Mouse (Mus musculus) hindbrain, embryonic 13.5 days (tissue): ENCODE data around the gene Rbfox2. TPM values are rescaled to one million over a fixed set of nuclear protein-coding genes. Genes with fewer than 3 reads are reported as not detected.

Experiments
- ATAC-seq: fragments of 200-750 bp; cut with Nextera tagmentation; 2 replicates; pipeline ENCODE4 v1.8.0; 2017; ENCODE audit warnings: moderate TSS enrichment; ENCODE audit not compliant: low FRiP score
- H3K27ac ChIP-seq: fragments of 300-500 bp; sonication (generic); 2 replicates; pipeline ENCODE4 v1.5.1; 2015; ENCODE audit warnings: inconsistent platforms, mild to moderate bottlenecking, moderate library complexity
- H3K27me3 ChIP-seq: fragments of 300-500 bp; sonication (generic); 2 replicates; pipeline ENCODE4 v1.6.1; 2015; ENCODE audit warnings: mild to moderate bottlenecking, inconsistent platforms
- H3K36me3 ChIP-seq: fragments of 300-500 bp; sonication (generic); 2 replicates; pipeline ENCODE4 v1.6.1; 2015; ENCODE audit warnings: mild to moderate bottlenecking, inconsistent platforms
- H3K4me1 ChIP-seq: fragments of 300-500 bp; sonication (generic); replicated peaks from 2 replicates; pipeline ENCODE4 v1.6.1; 2015; ENCODE audit warnings: inconsistent platforms
- H3K4me2 ChIP-seq: fragments of 300-500 bp; sonication (generic); 2 replicates; pipeline ENCODE4 v1.6.1; 2015; ENCODE audit warnings: inconsistent platforms, mild to moderate bottlenecking, moderate library complexity
- H3K4me3 ChIP-seq: fragments of 300-500 bp; sonication (generic); 2 replicates; pipeline ENCODE4 v1.5.1; 2015; ENCODE audit warnings: mild to moderate bottlenecking, inconsistent platforms
- H3K9ac ChIP-seq: fragments of 300-500 bp; sonication (generic); 2 replicates; pipeline ENCODE4 v1.6.1; 2015; ENCODE audit warnings: mild to moderate bottlenecking, inconsistent platforms
- H3K9me3 ChIP-seq: fragments of 300-500 bp; sonication (generic); 2 replicates; pipeline ENCODE4 v1.6.1; 2016; ENCODE audit warnings: inconsistent platforms
- WGBS: fragments of 180-500 bp; shearing (Covaris S2); methylation state at CpG from one replicate; pipeline ENCODE4 v1.1.7; 2015; 5-methylcytosine and 5-hydroxymethylcytosine counted together
- polyA plus RNA-seq: library from polyadenylated mRNA; unstranded; fragments of >200 nt; fragmentation: Nextera tagmentation; extraction: Ambion mirVana; gene quantifications from 2 replicates; pipeline ENCODE4 v1.2.1, GENCODE M21; 2015

Gene Rbfox2
- polyA plus RNA-seq, 1 experiment from 2014 or later: 158 TPM

GRCm38 (mm10) chr15:77216704-77217103 is 90.1 kb downstream of the Rbfox2 start:
- no peak overlapping the region for H3K9ac ChIP-seq
- no peaks in the 10 kb centered on the region for H3K9me3 ChIP-seq
- WGBS: 85% methylated on average over 6 of the region's 6 CpGs
- no peak overlapping the region for H3K27ac ChIP-seq
- peaks cover 41% of the 10 kb centered on the region for H3K4me1 ChIP-seq
- H3K4me2 ChIP-seq: no peak overlapping the region
- H3K36me3 ChIP-seq: no peaks in the 10 kb centered on the region
- no peak for ATAC-seq
- H3K27me3 ChIP-seq: no peaks in the 10 kb centered on the region
- H3K4me3 ChIP-seq: no peak overlapping the region

GRCm38 (mm10) chr15:77215178-77215800 is 91.5 kb downstream of the Rbfox2 start:
- Histone ChIP-seq H3K4me1 (peaks cover 40% of the 10 kb centered on the region), H3K27me3 (no peaks in the 10 kb centered on the region), H3K4me2 (no peak overlapping the region), H3K4me3 (no peak overlapping the region), H3K9ac (no peak overlapping the region), H3K36me3 (no peaks in the 10 kb centered on the region), H3K9me3 (no peaks in the 10 kb centered on the region), H3K27ac (no peak overlapping the region)
- WGBS: 28% methylated on average over 5 of the region's 5 CpGs
- no peak for ATAC-seq

GRCm38 (mm10) chr15:77214410-77215107 is 92.2 kb downstream of the Rbfox2 start:
- H3K36me3 ChIP-seq: no peaks in the 10 kb centered on the region
- no peaks in the 10 kb centered on the region for H3K27me3 ChIP-seq
- H3K4me1 ChIP-seq: peaks cover 38% of the 10 kb centered on the region
- ATAC-seq: no peak
- H3K9ac ChIP-seq: no peak overlapping the region
- no peak overlapping the region for H3K4me3 ChIP-seq
- no peaks in the 10 kb centered on the region for H3K9me3 ChIP-seq
- H3K27ac ChIP-seq: no peak overlapping the region
- WGBS: 45% methylated on average over 8 of the region's 8 CpGs
- no peak overlapping the region for H3K4me2 ChIP-seq

- 46% methylated on average over 5 of the region's 5 CpGs for WGBS
- Histone ChIP-seq H3K9me3 (no peaks in the 10 kb centered on the region), H3K4me1 (peaks cover 37% of the 10 kb centered on the region), H3K9ac (no peak overlapping the region), H3K27ac (no peak overlapping the region), H3K36me3 (no peaks in the 10 kb centered on the region), H3K4me3 (no peak overlapping the region), H3K27me3 (no peaks in the 10 kb centered on the region), H3K4me2 (no peak overlapping the region)
- ATAC-seq: no peak
Measured at GRCm38 (mm10) chr15:77213829-77214228, 93.0 kb downstream of the Rbfox2 start.

GRCm38 (mm10) chr15:77212818-77213217 is 94.0 kb downstream of the Rbfox2 start:
- H3K9ac ChIP-seq: no peak overlapping the region
- H3K4me1 ChIP-seq: peaks cover 36% of the 10 kb centered on the region
- no peaks in the 10 kb centered on the region for H3K36me3 ChIP-seq
- 71% methylated on average over 7 of the region's 7 CpGs for WGBS
- H3K27me3 ChIP-seq: no peaks in the 10 kb centered on the region
- no peak overlapping the region for H3K4me2 ChIP-seq
- H3K9me3 ChIP-seq: no peaks in the 10 kb centered on the region
- no peak overlapping the region for H3K4me3 ChIP-seq
- ATAC-seq: no peak
- no peak overlapping the region for H3K27ac ChIP-seq

- 79% methylated on average over 4 of the region's 4 CpGs for WGBS
- no peak for ATAC-seq
Measured at GRCm38 (mm10) chr15:77212217-77212757, 94.5 kb downstream of the Rbfox2 start.

GRCm38 (mm10) chr15:77206996-77207395 is 99.8 kb downstream of the Rbfox2 start:
- WGBS: 72% methylated on average over 5 of the region's 5 CpGs
- no peak for ATAC-seq

More at GRCm38 (mm10) chr15:77212217-77212757, 94.5 kb downstream of the Rbfox2 start:
- Histone ChIP-seq H3K4me2 (no peak overlapping the region), H3K4me1 (peaks cover 31% of the 10 kb centered on the region), H3K36me3 (no peaks in the 10 kb centered on the region), H3K27me3 (no peaks in the 10 kb centered on the region), H3K9ac (no peak overlapping the region; the same call in 1 of the 2 replicates), H3K9me3 (no peaks in the 10 kb centered on the region), H3K27ac (no peak overlapping the region), H3K4me3 (no peak overlapping the region)

GRCm38 (mm10) chr15:77204951-77205350 is 101.9 kb downstream of the Rbfox2 start:
- no peak overlapping the region for H3K4me3 ChIP-seq
- H3K9me3 ChIP-seq: no peaks in the 10 kb centered on the region
- ATAC-seq: no peak
- no peak overlapping the region for H3K27ac ChIP-seq
- no peaks in the 10 kb centered on the region for H3K27me3 ChIP-seq
- peaks cover 26% of the 10 kb centered on the region for H3K4me1 ChIP-seq
- H3K9ac ChIP-seq: no peak overlapping the region
- 68% methylated on average over 7 of the region's 7 CpGs for WGBS
- no peaks in the 10 kb centered on the region for H3K36me3 ChIP-seq
- no peak overlapping the region for H3K4me2 ChIP-seq

More at GRCm38 (mm10) chr15:77206996-77207395, 99.8 kb downstream of the Rbfox2 start:
- Histone ChIP-seq H3K27ac (no peak overlapping the region), H3K9me3 (no peaks in the 10 kb centered on the region), H3K9ac (no peak overlapping the region), H3K4me2 (no peak overlapping the region), H3K36me3 (no peaks in the 10 kb centered on the region), H3K27me3 (no peaks in the 10 kb centered on the region), H3K4me3 (no peak overlapping the region), H3K4me1 (peaks cover 25% of the 10 kb centered on the region)

- Histone ChIP-seq H3K27me3 (no peaks in the 10 kb centered on the region), H3K36me3 (no peaks in the 10 kb centered on the region), H3K9me3 (no peaks in the 10 kb centered on the region), H3K27ac (peak overlapping the region; percentile 67), H3K4me1 (peaks cover 23% of the 10 kb centered on the region), H3K4me3 (no peak overlapping the region), H3K9ac (no peak overlapping the region), H3K4me2 (no peak overlapping the region)
- 61% methylated on average over 14 of the region's 14 CpGs for WGBS
- ATAC-seq: 0 out of 2 replicates have a peak, but pooled peaks have one; percentile 74
Measured at GRCm38 (mm10) chr15:77203255-77203981, 103.4 kb downstream of the Rbfox2 start.

- Histone ChIP-seq H3K27ac (peak overlapping the region; percentile 67), H3K36me3 (no peaks in the 10 kb centered on the region), H3K4me3 (no peak overlapping the region), H3K9me3 (no peaks in the 10 kb centered on the region), H3K27me3 (no peaks in the 10 kb centered on the region), H3K4me2 (no peak overlapping the region), H3K9ac (no peak overlapping the region), H3K4me1 (peaks cover 23% of the 10 kb centered on the region)
- ATAC-seq: no peak
- WGBS: 86% methylated on average over 3 of the region's 3 CpGs
Measured at GRCm38 (mm10) chr15:77202881-77203254, 103.9 kb downstream of the Rbfox2 start.

GRCm38 (mm10) chr15:77202223-77202622 is 104.6 kb downstream of the Rbfox2 start:
- 31% methylated on average over 2 of the region's 2 CpGs for WGBS
- Histone ChIP-seq H3K36me3 (no peaks in the 10 kb centered on the region), H3K4me3 (no peak overlapping the region), H3K9me3 (no peaks in the 10 kb centered on the region), H3K27ac (0 out of 2 replicates have a peak overlapping the region, but pooled peaks have one; percentile 3), H3K4me1 (peaks cover 23% of the 10 kb centered on the region), H3K9ac (no peak overlapping the region), H3K27me3 (no peaks in the 10 kb centered on the region), H3K4me2 (no peak overlapping the region)
- ATAC-seq: peak; percentile 17; the same call in 1 of the 2 replicates

- Histone ChIP-seq H3K27me3 (no peaks in the 10 kb centered on the region), H3K36me3 (no peaks in the 10 kb centered on the region), H3K4me3 (no peak overlapping the region), H3K9me3 (no peaks in the 10 kb centered on the region), H3K4me2 (no peak overlapping the region), H3K9ac (no peak overlapping the region), H3K27ac (no peak overlapping the region), H3K4me1 (peaks cover 12% of the 10 kb centered on the region)
- no peak for ATAC-seq
- 86% methylated on average over 5 of the region's 5 CpGs for WGBS
Measured at GRCm38 (mm10) chr15:77196827-77197226, 110.0 kb downstream of the Rbfox2 start.
